Mouse (Mus musculus): Measurements from ENCODE around the gene Glp2r. TPM values are rescaled to one million over a fixed set of nuclear protein-coding genes. Genes with fewer than 3 reads are reported as not detected.

Glp2r gene
- not detected for polyA plus RNA-seq (2017; shearing (Covaris generic))

DNA sequence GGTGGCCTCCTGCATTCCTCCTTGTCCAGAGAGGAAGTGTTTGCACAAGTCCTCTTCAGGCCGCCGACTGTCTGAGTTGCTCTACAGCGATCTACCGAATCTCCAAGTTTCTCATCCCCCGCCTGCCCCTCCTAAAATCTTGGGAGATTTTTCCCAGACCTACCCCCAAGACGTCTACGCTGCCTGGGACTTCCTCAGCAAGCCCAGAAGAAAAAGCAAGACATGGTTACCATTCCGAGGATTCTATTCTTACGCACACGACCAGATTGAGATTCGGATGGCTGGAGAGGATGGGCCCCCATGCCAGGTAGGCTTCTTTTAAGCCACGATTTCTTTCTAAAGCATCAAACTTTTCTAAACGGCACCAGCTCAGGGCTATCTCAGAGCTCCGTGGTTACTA lies at the start of gene Glp2r:
Glp2r (minus strand) TSS at position 101 of the 400 bp plus-strand sequence.

DNA sequence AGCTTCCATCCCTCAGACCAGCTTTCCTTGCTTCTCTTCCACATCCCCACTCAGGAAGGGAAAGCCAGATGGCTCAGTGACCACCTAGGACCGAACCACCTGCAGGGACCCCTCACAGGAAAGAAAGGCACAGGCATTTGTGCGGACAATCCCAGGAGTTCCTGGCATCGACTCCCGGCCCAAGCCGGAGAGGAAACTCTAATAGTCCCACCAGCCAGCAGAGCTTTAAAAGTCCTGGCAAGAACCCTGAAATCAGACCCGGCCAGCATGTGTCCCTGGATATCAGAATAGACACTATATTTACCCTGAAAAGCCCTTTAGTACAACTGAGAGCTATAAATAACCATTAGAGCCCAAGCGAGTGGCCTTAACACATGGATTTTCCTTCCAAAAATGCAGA lies 27.0 kb upstream of the Glp2r start, which contains the start of gene Dhrs7c:
Dhrs7c (plus strand) TSS at position 257 of the 400 bp plus-strand sequence.

DNA sequence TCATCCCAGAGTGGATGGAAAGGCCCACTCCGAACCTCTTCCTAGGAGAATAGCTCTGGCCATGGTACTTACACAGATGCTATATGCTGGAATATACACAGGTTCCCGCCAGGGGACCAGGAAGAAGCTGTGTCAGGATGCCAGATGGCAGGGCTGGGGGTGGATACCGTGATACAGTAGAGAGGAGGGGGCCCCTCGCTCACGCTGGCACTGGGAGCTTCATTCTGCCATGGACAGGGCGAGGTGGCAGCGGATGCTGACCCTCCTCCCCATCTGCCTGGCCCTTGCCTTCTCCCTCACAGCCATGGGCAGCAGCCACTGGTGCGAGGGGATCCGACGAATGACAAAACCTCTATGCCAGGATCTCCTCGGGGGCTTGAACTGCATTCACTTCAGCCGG lies 3.4 kb upstream of the Glp2r start, which contains the start of gene Gsg1l2:
Gsg1l2 (plus strand) TSS at position 230 of the 400 bp plus-strand sequence.

DNA sequence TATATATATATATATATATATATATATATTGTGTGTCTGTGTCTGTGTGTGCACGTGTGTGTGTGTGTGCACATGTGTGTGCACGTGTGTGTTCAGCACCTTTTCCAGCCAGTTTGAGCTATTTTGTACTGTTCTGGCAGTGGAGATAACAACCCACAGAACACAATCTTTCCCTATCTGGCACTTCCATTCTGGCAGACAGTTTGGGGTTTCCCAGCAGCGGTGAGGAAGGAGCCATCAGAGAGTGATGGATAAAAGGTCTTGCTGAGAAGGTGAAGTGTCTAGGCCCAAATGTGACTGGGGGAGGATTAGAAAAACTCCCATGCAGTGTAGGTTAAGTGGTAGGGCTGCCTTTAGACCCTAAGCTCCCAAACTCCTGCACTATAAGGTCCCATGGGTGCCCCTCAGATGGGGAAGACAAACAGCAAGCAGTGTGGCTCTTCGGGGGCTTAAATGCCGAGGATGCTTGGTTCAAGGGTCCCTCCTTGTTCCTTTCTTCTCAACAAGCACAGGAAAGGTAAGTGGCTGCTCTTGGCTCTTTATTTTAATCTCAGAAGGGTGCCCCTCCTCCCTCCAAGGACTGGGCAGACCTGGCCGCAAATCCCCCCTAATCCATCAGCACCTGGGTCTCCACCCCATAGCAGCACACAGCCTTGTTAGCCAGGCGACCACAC lies 76.1 kb downstream of the Glp2r start, which contains the start of gene Rcvrn:
Rcvrn (plus strand) TSS at position 624 of the 674 bp plus-strand sequence.

Other genes starting within 250 kb of the Glp2r start
- gene Rcvrn, start 75.8 kb downstream of the Glp2r start, polyA plus RNA-seq (2017; shearing (Covaris generic)): not detected
- not detected for gene Gsg1l2, start 3.5 kb upstream of the Glp2r start, polyA plus RNA-seq (2017; shearing (Covaris generic))
- gene Dhrs7c, start 27.0 kb upstream of the Glp2r start, polyA plus RNA-seq (2017; shearing (Covaris generic)): not detected
- not detected for gene Usp43, start 151.0 kb upstream of the Glp2r start, polyA plus RNA-seq (2017; shearing (Covaris generic))
- not detected for gene Cfap52, start 194.5 kb upstream of the Glp2r start, polyA plus RNA-seq (2017; shearing (Covaris generic))
- 81.5 TPM for gene Stx8, start 195.0 kb upstream of the Glp2r start, polyA plus RNA-seq (2017; shearing (Covaris generic))